Mouse (Mus musculus): ENCODE measurements around the gene Ociad1. TPM values are rescaled to one million over a fixed set of nuclear protein-coding genes. Genes with fewer than 3 reads are reported as not detected.
"Not testable (repeated sequence)": the region's sequence is repeated elsewhere in the genome, so short reads cannot be mapped to it uniquely, and the experiment has no call there.

Gene Ociad1
- total RNA-seq, 2 experiments from 2014 or later, result 390 to 412 TPM

DNA sequence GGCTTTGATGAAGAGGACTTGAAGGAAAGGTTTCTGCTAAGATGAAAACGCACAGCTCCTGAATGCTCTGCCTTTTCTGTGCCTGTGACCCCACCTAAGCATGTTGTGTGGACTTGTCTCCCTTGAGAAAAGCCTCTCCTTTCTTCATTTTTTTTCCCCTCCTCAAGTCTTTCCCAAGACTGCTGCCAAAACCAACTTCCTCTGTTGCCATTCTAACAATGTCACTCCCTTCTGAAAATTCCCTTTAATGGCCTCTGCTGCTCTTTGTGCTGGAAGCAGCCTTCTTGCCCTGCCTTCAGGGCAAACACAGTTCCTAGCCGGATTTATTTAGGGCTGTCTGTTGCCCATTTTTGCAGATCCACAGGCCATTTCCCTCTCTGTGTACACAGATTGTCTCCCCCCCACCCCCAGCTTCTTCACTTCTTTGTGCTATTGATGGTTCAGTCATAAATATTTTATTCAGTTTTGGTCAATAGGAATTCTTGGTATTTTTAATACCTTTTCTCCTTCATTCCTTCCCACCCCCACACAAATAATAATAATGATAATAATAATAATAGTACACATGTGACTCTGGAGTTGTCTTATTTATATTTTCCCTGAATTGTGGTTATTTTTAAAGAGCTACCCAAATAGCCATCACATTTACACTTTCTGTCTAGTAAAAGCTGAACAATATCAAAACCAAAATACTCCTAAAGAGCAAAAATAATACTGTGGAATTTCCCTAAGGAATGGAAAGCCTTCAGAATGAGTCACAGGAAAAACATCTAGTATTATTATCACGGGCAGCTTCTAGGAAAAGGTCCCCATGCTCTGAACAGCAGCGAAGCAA, 12.6 kb upstream of the Ociad1 start:
- DNase-seq (ENCODE audit: low spot score in 2 of 2), result no peak

DNA sequence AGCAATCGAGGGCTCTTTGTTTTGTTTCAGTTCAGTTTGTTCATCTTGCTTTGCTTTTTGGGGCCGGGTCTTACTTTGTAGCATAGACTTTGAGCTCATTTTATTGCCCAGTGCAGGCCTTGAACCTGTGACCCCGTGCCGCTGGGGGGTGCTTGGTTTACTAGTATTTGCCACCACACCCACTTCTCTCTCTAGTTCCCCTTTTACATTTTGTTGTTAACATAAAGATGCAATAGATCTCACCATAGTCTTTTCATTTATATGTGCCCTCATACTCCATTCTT, 12.1 kb upstream of the Ociad1 start:
- no peak for DNase-seq (ENCODE audit: low spot score in 2 of 2)

DNA sequence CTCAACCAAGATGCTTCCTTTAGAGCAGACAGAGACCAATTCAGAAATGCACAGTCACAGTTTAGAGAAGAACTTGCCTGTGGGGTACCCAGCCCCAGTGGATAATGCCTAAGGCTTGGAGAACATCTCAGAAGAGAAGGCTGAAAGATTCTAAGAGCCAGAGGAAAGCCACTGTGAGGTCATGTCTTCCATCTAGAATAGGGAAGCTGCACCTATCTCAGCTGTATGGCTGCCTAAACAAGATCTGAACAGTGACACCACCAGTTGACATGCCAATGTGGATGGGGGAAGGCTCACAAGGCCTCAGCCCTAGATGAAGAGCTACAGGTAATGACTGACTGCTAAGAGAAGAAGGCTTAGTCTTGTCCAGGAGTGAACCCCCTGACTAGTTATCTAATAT, 8.5 kb upstream of the Ociad1 start:
- DNase-seq (ENCODE audit: low spot score in 2 of 2), result no peak

DNA sequence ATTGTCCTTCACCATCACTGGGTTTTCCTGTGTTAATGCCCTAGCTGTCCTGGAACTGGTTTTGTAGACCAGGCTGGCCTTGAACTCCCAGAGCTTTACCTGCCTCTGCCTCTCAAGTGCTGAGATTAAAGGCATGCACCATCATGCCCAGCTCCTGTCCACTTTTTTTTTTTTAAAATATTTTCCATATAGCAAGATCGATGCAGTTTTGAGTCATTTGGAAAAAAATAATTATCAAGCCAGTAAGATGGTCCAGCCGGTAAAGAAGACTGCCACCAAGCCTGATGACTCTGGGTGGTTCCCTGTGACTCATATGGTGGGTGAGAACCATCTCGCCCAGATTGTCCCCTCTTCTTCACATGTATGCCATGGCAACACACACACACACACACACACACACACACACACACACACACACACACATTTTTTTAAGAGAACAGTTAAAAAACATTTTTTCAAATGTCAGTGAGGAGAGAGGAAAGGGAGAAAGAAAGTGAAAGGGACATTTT, 7.1 kb upstream of the Ociad1 start:
- DNase-seq (ENCODE audit: low spot score in 2 of 2), result no peak

DNA sequence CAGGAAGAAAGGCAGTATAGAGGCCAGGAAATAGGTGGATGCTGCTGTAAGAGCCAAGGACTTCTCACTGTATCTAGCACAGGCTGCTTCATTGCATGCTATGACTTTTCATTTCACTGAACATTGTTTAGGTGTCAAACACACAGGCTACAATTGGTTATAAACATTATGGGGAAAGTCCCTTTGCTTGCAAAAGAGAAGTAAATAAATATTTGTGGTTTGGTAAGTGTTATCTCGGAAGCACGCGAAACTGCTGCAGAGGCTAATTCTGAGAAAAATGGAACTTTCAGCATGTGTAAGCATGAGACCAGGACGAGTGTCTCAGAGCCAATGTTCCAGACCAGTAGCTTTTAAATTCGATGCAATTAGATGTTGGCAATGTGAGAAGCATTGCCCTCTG, 6.0 kb upstream of the Ociad1 start:
- no peak for DNase-seq (ENCODE audit: low spot score in 2 of 2)

DNA sequence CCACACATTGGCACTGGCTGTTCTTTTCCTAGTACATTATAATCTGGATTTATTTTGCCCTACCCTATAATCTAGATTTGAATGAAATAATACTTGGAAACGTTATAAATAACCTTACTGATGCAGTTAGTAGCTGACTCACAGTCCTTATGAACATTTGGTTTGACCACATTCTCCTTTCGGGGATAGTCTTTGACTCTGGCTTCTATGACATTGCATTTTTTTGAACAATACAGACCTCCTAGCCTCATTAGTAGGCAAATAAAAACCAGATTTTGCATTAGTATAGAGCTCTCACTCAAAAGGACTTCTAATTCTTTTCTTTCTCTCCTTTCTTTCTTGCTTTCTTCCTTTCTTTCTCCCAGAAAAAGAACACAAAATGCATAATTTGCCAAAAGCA, 2.7 kb upstream of the Ociad1 start:
- no peak for DNase-seq (ENCODE audit: low spot score in 2 of 2)

DNA sequence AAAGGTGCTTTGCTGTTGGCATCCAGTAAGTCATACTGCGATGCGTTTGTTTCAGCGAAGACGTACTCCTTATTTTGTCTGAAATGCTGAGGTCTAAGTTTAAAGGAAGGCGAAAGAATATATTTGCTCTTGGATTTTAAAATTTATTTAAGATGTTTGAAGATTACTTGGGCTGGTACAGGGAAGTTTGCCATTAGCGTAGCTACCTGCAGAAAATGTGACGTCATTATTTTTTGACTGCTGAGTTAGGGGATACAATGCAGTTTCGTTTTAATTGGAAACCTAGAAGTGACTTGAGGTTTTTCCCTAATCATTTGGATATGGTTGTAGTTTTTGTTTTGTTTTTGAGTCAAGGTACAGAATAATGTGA, 859 bp downstream of the Ociad1 start:
- DNase-seq (ENCODE audit: low spot score in 2 of 2), result no peak

DNA sequence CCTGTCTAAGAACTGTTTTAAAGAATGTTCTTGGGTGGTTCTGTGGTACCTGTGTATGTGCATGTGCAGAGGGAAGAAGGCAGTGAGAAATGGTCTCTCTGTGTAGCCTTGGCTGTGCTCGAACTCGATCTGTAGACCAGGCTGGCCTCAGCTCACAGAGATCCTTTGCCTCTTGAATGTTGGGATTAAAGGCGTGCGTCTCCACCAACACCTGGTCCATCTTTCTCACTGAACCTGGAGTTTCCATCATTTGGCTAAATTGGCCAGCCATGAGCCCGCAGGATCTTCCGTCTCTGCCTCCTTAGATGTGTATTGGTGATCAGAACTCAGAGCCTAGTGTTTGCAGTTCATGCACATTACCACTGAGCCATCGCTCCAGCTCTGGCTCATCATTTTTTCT, 2.4 kb downstream of the Ociad1 start:
- DNase-seq (ENCODE audit: low spot score in 2 of 2), result no peak

DNA sequence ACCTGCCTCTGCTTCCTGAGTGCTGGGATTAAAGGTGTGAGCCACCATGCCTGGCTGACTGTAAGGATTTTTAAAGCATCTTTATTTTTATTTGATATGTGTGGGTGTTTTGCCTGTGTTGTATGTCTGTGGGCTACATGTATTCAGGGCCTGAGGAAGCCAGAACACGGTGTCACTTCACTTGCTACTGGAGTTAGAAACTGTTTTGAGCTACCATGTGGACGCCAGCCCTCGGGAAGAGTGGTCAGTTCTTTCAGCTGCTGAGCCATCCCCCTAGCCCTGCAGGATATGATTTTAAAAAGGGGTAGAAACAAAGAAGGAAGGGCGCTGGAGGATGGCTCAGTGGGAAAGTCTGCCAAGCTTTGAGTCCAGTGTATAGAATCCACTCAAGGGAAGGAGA, 3.3 kb downstream of the Ociad1 start:
- DNase-seq (ENCODE audit: low spot score in 2 of 2), result no peak

DNA sequence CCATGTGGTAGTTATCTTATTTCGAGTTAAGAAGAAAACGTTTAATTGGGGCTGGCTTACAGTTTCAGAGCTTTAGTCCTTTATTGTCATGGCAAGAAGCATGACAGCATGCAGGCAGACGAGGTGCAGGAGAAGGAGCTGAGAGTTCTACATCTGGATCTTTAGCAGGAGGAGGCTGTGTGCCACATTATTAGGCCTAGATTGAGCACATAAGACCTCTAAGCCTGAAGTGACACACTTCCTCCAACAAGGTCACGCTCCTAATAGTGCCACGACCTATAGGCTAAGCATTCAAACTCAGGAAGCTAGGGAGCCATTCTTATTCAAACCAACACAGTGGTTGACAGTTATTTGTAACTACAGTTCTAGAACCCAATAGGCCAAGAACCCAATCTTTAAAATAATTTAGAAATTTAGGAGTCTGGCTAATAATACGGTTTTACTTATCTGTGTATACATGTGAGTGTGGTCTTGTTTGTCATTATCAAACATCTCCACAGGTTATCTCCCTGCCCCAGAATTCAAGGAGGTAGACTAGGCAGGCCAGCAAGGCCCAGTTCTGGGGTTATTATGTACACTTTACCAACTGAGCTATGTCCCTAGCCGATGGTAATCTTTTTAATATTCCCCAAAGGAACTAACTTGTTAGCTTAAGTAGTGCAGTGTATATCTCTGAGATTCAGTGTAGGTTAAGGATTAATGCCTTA, 9.2 kb downstream of the Ociad1 start:
- no peak for DNase-seq (ENCODE audit: low spot score in 2 of 2)

DNA sequence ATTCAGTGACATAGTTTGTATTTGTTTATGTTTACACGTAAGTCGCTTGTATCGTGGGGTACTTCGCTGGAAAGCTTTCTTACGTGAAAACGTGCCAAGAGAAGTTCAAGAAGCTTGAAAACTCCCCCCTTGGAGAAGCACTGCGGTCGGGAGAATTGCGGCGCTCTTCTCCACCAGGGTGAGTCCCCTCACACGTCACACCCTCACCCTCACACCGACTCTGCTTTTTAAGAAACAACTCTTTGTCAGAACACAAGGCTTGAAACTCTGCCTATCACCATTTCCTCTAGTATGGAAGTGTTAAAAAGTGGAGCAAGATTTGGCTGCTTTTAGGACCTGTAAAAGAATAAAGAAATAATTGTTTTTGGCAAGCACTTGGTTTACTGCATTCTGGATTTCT, 11.9 kb downstream of the Ociad1 start:
- DNase-seq (ENCODE audit: low spot score in 2 of 2), result no peak

DNA sequence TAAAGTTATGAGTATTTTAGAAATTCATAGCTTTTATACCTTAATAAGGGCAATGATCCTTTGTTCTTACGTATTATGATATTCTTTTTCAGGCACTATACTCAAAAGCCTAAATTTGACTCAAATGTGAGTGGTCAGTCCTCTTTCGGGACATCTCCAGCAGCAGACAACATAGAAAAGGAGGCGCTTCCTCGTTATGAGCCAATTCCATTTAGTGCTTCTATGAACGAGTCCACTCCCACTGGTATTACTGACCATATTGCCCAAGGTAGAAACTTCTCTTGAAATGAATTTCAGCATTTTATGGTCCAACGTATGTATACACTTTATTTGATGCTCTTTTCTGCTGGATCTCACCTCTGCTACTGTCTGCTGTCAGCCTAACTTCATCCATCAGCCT, 13.9 kb downstream of the Ociad1 start:
- DNase-seq (ENCODE audit: low spot score in 2 of 2), result no peak

DNA sequence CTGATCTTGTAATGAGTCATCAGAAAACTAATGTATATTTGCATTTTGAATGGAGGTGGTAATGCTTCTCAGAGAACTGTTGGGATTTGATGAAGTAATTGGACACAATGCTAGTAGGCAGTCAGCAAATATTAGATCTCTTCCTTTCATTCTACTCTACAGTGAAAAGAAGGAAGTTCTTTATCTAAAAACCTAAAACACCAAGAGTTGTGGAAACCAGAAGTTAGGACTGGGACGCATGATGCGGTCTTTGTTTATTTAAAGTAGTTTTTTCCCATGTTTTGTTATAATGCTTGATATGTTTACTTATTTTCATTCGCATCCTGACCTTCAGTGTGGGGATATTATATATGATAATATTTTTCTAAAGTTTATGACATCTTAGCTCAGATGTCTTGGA, 14.7 kb downstream of the Ociad1 start:
- no peak for DNase-seq (ENCODE audit: low spot score in 2 of 2)

DNA sequence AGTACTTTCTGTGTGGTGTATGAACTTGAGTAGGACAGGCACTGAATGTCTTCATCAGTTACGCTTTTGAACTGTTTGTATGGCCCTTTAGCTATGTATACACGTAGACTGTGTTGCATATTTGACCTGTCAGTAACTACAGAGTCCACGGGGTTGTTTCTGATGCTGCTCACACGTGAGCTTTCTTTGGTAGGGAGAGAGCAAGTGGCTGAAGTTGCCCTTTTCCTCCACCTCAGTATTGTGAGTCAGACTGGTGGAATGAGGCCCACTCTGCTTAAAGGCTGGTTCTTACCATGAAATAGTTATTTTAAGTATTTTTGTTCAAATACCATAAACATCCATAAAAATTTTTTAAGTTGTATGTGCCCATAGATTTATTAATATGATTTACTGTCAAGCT, 16.9 kb downstream of the Ociad1 start:
- no peak for DNase-seq (ENCODE audit: low spot score in 2 of 2)

DNA sequence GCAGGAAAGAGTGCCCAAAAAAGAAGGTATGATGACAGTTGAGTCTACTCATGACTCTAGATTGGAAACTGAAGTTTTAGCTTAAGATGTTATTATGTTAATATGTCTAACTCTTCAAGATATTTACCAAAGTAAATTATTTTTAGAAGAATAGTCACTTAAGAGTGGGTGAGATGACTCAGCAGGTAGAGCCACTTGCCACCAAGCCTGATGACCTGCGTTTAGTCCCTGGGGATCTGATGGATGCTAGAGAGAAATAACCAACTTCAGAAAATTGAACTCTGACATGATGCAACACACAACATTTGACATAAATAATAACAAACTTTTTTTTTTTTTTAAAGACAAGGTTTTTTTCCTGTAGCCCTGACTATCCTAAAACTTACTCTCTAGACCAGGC, 17.8 kb downstream of the Ociad1 start:
- DNase-seq (ENCODE audit: low spot score in 2 of 2), result no peak

DNA sequence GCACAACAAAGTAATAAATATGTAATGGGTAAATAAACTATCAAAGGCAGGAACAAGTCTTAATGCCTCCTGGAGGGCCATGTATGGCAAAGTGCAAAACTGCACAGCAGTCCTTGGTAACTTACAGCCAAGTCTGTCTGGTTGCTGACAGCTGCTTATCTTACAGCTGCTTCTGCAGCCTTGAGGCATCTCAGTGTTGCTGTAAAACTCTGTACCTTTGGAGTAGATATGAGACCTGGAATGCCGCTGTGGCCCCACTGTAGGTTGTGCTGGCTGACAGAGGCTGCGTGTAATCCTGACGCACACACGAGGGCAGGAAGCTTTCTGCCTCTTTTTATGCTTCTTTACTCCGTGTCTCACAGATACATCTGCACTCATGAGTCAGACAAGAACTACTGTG, 18.9 kb downstream of the Ociad1 start:
- DNase-seq (ENCODE audit: low spot score in 2 of 2), result no peak

DNA sequence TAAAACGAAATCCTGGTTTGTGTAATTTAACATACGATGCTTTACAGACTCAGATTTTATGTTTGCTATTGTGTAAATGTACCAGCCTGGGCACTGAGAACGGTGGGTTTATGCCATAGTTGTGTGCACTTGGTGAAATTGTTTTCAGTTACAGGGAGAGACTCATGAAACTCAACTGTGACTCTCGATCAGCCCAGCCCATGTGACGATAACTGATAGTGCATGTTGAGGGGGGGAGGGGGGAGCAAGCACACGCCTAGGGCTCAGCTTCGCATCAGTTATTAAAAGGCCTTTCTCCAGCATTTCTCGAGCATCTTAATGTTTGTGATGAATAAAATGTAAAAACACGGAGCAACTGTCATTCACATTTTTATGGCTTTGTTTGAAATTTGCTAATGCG, 21.0 kb downstream of the Ociad1 start:
- DNase-seq (ENCODE audit: low spot score in 2 of 2), result no peak

DNA sequence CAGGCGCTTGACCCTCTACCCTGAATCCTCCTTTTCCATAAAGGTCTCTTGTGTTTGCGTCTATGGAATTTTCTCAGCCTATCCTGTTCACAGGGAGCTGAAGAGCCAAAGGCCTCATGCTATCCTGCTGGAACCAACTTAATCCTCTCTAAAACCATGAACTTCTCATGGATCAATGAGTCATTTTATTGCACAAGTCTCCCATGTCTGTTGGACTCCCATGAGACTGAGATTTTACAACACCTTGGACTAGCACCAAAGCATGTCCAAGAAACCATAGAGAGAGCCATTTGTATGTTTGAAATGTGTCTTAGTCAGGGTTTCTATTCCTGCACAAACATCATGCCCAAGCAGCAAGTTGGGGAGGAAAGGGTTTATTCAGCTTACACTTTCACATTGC, 22.1 kb downstream of the Ociad1 start:
- no peak for DNase-seq (ENCODE audit: low spot score in 2 of 2)

DNA sequence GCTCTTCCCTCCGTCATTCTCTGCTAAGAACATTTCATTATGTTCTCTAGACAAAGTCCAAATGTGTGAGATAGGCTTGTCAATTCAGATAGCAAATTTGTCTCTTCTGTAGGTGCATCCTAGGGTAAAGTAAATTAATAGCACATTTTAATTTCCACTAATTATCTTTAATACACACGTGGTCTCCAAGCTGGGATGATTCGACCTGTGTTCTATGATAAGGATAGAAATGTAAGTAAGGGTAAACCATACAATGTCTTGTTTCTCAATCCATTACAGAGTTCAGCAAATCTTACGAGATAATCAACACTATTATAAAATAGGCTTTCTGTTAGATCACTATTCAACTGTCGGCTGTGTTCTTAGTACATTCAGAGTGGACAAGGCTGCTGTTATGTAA, 26.7 kb downstream of the Ociad1 start:
- no peak for DNase-seq (ENCODE audit: low spot score in 2 of 2)

DNA sequence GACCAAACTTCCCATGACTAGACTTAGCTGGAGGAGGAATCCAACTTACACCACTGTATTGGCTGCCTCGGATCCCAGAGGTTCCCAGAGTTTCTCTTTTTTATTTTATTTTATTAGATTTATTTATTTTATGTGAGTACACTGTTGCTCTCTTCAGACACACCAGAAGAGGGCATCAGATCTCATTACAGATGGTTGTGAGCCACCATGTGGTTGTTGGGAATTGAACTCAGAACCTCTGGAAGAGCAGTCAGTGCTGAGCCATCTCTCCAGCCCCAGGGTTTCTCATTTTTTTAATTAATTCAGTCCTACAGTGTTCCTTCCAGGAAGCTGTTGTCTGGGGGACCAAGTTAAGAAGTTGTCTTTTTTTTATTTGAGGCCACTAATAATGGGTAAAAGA, 30.1 kb downstream of the Ociad1 start:
- not testable (repeated sequence) for DNase-seq (ENCODE audit: low spot score in 2 of 2)

DNA sequence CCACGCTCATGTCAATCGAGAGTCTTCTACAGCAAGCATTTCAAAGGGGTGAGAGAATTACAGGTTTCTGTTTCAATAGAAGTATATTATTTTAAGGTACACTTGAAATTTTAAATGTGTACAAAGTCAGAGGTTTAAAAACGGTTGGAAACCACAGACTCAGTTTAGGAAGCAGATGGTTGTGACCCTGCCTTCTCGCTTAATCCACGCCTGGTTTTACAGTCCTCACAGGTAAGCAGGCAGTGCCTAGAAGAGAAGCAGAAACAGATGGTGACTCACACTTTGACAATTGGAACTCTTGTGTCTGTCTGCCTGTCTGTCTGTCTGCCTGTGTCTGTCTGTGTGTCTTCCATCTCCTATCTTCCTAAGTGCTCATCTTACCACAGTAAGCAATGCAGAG, 31.0 kb downstream of the Ociad1 start:
- no peak for DNase-seq (ENCODE audit: low spot score in 2 of 2)

DNA sequence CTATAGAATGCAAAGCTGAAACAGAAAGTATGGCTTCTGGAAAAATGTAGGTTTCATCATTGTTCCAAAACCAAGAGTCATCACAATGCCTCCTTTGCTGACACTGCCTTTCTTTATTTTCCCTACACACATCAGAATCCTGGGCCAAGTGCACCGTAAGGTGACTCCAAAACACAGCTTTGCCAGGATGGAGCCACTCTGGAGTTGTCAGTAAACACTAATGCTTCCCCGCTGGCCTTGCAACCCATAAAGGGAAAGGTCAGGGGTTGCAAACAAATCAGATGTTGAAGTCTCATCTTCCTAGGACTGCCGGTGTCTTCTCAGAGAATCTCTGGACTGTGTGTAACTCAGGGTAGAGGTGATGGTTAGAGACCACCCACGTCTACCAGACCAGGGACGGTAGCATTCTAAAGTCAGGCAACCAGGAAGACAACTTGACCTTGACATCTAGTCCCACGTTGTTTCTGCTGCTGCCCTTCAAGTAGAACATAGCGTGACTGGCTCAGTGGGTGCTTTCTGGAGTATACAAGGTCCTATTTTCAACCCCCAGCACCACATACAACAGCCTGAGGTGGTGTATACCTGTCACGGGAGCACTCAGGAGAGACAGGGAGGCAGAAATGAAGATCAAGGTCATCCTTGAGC, 32.1 kb downstream of the Ociad1 start:
- DNase-seq (ENCODE audit: low spot score in 2 of 2), result no peak

DNA sequence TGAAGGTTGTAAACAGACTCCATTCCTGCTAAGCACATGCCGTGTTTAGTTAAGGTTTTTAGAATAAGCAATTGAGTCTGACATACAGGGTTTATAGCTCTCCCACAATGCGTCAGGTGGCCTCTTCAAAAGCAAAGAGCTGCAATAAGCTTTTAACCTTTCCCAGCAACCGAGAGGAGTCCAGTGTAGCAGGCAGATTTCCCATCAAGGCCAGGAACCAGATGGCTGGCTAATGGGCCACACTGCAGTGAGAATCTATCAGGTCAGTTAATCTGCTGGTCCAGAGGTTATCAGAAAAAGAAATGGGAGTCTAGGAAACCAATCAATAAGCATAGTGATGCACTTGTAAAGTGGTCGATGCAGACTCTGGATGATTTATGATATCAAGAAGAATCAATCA, 38.4 kb downstream of the Ociad1 start:
- DNase-seq (ENCODE audit: low spot score in 2 of 2), result no peak
